Mouse (Mus musculus): ENCODE results near the gene Cyp2d11. TPM values are rescaled to one million over a fixed set of nuclear protein-coding genes. Genes with fewer than 3 reads are reported as not detected.
A peak's percentile ranks its signal among the peaks of the same experiment; 100 is the strongest.
"Not testable (repeated sequence)": the region's sequence is repeated elsewhere in the genome, so short reads cannot be mapped to it uniquely, and the experiment has no call there.

Cyp2d11 gene
- total and polyA plus RNA-seq, 3 experiments, result not detected

DNA sequence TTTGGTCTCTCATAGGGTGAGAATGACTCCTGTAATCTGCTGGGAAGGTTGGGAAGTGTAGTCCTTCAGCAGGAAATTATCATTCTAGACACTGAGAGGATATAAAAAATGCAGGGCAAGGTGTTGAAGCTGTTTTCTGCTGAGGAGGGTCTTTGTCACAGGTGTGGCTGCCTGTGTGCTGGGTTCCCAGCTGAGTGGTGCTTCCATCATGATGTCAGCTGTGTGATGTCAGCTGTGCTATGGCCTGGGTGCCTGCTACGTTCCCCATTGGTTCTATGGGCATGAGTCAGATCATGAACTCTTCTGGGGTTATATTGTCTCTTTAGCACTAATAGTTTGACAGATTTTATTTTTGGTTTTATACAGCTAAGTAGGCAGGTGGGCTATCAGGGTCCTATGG, 25.0 kb downstream of the Cyp2d11 start:
- Histone ChIP-seq H3K4me1 (ENCODE audit: insufficient read depth, low read depth, low read length) (no peaks in the 10 kb centered on the region), H3K27me3 (ENCODE audit: insufficient read depth, low read length) (peaks cover 44% of the 10 kb centered on the region), H3K36me3 (replicated peaks) (no peaks in the 10 kb centered on the region), H3K4me3 (ENCODE audit: low read depth, low read length) (no peak overlapping the region), H3K9me3 (replicated peaks) (no peaks in the 10 kb centered on the region)
- no peak for ATAC-seq (ENCODE audit: extremely low read depth, insufficient number of reproducible peaks, low FRiP score, poor library complexity, severe bottlenecking)
- no peak for DNase-seq (ENCODE audit: low spot score)
- TF ChIP-seq POLR2AphosphoS5 (IDR thresholded peaks at IDR 0.05; ENCODE audit: insufficient replicate concordance, low read depth, low read length) (no peak), GATA2 (IDR thresholded peaks at IDR 0.05; ENCODE audit: borderline replicate concordance, low read depth, low read length) (no peak), TAL1 (conservative IDR thresholded peaks at IDR 0.05; ENCODE audit: low read depth, low read length) (no peak), CTCF (IDR thresholded peaks at IDR 0.05; ENCODE audit: low read depth, low read length) (no peak), GATA1 (IDR thresholded peaks at IDR 0.05; ENCODE audit: borderline replicate concordance, low read length) (no peak)

DNA sequence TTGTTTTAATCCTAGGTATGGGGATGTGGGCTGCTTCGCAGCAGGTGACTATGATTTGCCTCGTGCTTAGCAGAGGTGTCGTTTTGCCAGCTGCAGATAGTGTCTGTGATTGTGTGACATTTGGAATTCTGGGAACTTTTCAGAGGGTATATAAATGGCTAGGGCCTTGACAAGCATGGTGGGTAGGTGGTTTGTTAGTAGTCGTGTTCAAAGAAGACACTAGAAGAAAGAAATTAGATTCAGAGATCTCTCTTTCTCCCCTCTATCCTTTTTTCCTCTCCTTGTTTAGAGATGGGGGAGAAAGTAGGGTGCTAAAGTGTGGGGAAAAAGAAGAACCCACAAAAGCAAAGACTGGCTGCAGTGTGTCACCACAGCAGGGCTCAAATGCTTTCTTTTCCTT, 25.7 kb downstream of the Cyp2d11 start:
- DNase-seq (ENCODE audit: low spot score), result no peak
- ATAC-seq (ENCODE audit: extremely low read depth, insufficient number of reproducible peaks, low FRiP score, poor library complexity, severe bottlenecking), result no peak
- TF ChIP-seq GATA1 (IDR thresholded peaks at IDR 0.05; ENCODE audit: borderline replicate concordance, low read length), result no peak
- TF ChIP-seq GATA2 (IDR thresholded peaks at IDR 0.05; ENCODE audit: borderline replicate concordance, low read depth, low read length), result no peak
- no peak for TF ChIP-seq TAL1 (conservative IDR thresholded peaks at IDR 0.05; ENCODE audit: low read depth, low read length)
- TF ChIP-seq CTCF (IDR thresholded peaks at IDR 0.05; ENCODE audit: low read depth, low read length), result no peak
- no peak for TF ChIP-seq POLR2AphosphoS5 (IDR thresholded peaks at IDR 0.05; ENCODE audit: insufficient replicate concordance, low read depth, low read length)
- H3K9me3 ChIP-seq (replicated peaks), result no peaks in the 10 kb centered on the region
- H3K36me3 ChIP-seq (replicated peaks), result no peaks in the 10 kb centered on the region
- H3K27me3 ChIP-seq (ENCODE audit: insufficient read depth, low read length), result peaks cover 37% of the 10 kb centered on the region
- no peaks in the 10 kb centered on the region for H3K4me1 ChIP-seq (ENCODE audit: insufficient read depth, low read depth, low read length)
- H3K4me3 ChIP-seq (ENCODE audit: low read depth, low read length), result no peak overlapping the region

DNA sequence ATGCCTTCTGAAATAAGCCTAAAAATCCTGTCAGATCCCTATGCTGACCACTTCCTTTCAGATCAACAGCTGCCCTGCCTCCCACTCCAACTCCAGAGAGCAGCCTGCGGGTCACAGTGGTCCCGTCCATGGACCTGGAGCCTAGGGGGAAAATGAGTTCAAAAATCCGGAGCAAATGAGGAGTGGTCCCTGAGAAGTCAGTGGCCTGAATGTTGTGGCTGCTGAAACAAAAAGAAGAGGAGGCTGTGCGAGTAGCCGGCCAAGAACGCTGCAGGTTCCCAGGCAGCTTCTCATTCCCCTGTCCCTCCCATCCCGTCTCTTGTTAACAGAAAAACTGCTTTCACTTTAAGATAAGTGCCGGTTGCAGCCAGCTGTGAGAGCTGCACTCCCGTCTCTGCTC, 29.3 kb downstream of the Cyp2d11 start:
- H3K4me1 ChIP-seq (ENCODE audit: insufficient read depth, low read depth, low read length); H3K27me3 ChIP-seq (ENCODE audit: insufficient read depth, low read length); DNase-seq (ENCODE audit: low spot score); H3K36me3 ChIP-seq (replicated peaks); ATAC-seq (ENCODE audit: extremely low read depth, insufficient number of reproducible peaks, low FRiP score, poor library complexity, severe bottlenecking); H3K9me3 ChIP-seq (replicated peaks): not testable (repeated sequence)
- peak overlapping the region; percentile 57; the same call in 1 of the 2 replicates for H3K4me3 ChIP-seq (ENCODE audit: low read depth, low read length)

DNA sequence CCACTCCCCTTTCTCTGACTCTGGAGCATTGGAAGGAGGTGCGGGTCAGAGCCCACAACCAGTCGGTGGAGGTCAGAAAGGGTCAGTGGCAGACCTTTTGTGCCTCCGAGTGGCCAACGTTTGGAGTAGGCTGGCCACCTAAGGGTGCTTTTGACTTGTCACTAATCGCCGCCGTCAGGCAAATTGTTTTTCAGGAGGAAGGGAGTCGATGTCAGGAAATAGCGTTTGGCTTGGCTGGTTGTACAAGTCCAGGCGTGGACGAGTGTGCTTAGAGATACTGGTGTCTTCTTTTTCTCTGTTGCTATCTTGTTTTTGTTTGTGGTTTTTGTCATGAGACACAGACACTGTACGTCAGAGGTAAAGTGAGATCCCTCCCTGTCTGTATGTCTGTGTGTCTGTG, 30.0 kb downstream of the Cyp2d11 start:
- ATAC-seq (ENCODE audit: extremely low read depth, insufficient number of reproducible peaks, low FRiP score, poor library complexity, severe bottlenecking); H3K4me3 ChIP-seq (ENCODE audit: low read depth, low read length); H3K27me3 ChIP-seq (ENCODE audit: insufficient read depth, low read length): not testable (repeated sequence)

DNA sequence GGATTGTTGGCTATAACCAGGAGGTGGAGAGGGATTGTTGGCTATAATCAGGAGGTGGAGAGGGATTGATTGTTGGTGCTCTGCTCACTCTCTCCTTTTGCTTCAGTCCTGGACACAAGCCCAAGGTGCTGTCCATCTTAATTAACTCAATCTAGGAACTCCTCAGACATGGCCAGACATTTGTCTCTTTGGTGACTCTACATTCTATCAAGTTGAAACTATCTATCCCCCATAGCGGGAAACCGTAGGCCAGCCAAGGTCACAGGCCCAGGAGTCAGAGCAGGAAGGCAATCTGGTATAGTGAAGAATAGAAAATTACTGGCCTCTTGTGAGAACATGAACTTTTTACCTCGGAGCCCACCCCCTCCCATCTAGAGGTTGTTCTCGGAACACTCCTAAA, 31.6 kb downstream of the Cyp2d11 start:
- DNase-seq (ENCODE audit: low spot score), result no peak
- no peak for TF ChIP-seq GATA1 (IDR thresholded peaks at IDR 0.05; ENCODE audit: borderline replicate concordance, low read length)
- no peak for TF ChIP-seq CTCF (IDR thresholded peaks at IDR 0.05; ENCODE audit: low read depth, low read length)
- no peak for TF ChIP-seq TAL1 (conservative IDR thresholded peaks at IDR 0.05; ENCODE audit: low read depth, low read length)
- TF ChIP-seq GATA2 (IDR thresholded peaks at IDR 0.05; ENCODE audit: borderline replicate concordance, low read depth, low read length), result no peak
- TF ChIP-seq POLR2AphosphoS5 (IDR thresholded peaks at IDR 0.05; ENCODE audit: insufficient replicate concordance, low read depth, low read length), result no peak

More for the DNA sequence above, 30.0 kb downstream of the Cyp2d11 start:
- H3K4me1 ChIP-seq (ENCODE audit: insufficient read depth, low read depth, low read length); H3K36me3 ChIP-seq (replicated peaks); H3K9me3 ChIP-seq (replicated peaks); DNase-seq (ENCODE audit: low spot score): not testable (repeated sequence)

DNA sequence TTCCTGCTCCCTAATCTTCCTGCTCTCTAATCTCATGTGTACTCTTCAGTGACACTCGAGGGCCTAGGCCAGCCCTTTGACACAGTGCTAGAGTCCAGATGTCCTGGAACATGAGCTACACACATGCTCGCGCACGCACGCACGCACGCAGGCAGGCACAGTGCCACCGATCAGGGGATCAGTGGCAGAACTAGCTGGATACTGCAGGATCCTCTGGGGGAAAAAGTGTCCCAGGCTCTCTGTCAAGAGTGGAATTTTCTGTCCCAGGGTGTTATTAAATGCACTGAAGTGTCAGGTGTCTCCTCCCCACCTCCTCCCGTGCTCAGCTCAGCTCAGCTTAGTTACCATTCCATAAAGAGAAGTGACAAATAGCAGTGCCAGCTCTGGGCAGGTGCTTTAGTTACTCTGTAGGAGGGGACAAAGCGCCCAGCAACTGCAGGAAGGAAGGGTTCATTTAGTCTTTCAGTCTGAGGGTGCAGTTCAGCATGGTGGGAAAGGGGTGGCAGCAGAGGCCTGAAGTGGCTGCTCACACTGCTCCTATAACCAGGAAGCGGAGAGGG, 32.3 kb downstream of the Cyp2d11 start:
- Histone ChIP-seq H3K27me3 (ENCODE audit: insufficient read depth, low read length) (no peaks in the 10 kb centered on the region), H3K36me3 (replicated peaks) (peaks cover 7% of the 10 kb centered on the region), H3K9me3 (replicated peaks) (no peaks in the 10 kb centered on the region), H3K4me3 (ENCODE audit: low read depth, low read length) (no peak overlapping the region), H3K4me1 (ENCODE audit: insufficient read depth, low read depth, low read length) (peaks cover 17% of the 10 kb centered on the region)
- DNase-seq (ENCODE audit: low spot score) (no peak), ATAC-seq (ENCODE audit: extremely low read depth, insufficient number of reproducible peaks, low FRiP score, poor library complexity, severe bottlenecking) (no peak)
- TF ChIP-seq TAL1 (conservative IDR thresholded peaks at IDR 0.05; ENCODE audit: low read depth, low read length) (no peak), POLR2AphosphoS5 (IDR thresholded peaks at IDR 0.05; ENCODE audit: insufficient replicate concordance, low read depth, low read length) (no peak), CTCF (IDR thresholded peaks at IDR 0.05; ENCODE audit: low read depth, low read length) (no peak), GATA1 (IDR thresholded peaks at IDR 0.05; ENCODE audit: borderline replicate concordance, low read length) (no peak), GATA2 (IDR thresholded peaks at IDR 0.05; ENCODE audit: borderline replicate concordance, low read depth, low read length) (no peak)

More for the DNA sequence above, 31.6 kb downstream of the Cyp2d11 start:
- Histone ChIP-seq H3K36me3 (replicated peaks) (peaks cover 6% of the 10 kb centered on the region), H3K27me3 (ENCODE audit: insufficient read depth, low read length) (no peaks in the 10 kb centered on the region), H3K4me3 (ENCODE audit: low read depth, low read length) (no peak overlapping the region), H3K4me1 (ENCODE audit: insufficient read depth, low read depth, low read length) (peaks cover 16% of the 10 kb centered on the region), H3K9me3 (replicated peaks) (no peaks in the 10 kb centered on the region)
- no peak for ATAC-seq (ENCODE audit: extremely low read depth, insufficient number of reproducible peaks, low FRiP score, poor library complexity, severe bottlenecking)
